Mouse (Mus musculus) kidney, adult 9 months (tissue): ENCODE data around the gene Qpct.
A peak's percentile ranks its signal among the peaks of the same experiment; 100 is the strongest.

Experiments used
- DNase-seq: peaks from one replicate; pipeline ENCODE4 v3.0.0; 2022

Gene Qpct

GRCm38 (mm10) chr17:79051606-79052005 lies at the start of gene Qpct:
Gene Qpct, plus strand, starts transcription at chr17:79051906.
- DNase-seq = no peak

GRCm38 (mm10) chr17:79013625-79014024 lies 38.1 kb upstream of the Qpct start:
- no peak for DNase-seq

- DNase-seq = no peak
Measured at GRCm38 (mm10) chr17:79014911-79015685, 36.6 kb upstream of the Qpct start.

- DNase-seq = no peak
Measured at GRCm38 (mm10) chr17:79015831-79016230, 35.9 kb upstream of the Qpct start.

GRCm38 (mm10) chr17:79018422-79018821 lies 33.3 kb upstream of the Qpct start:
- no peak for DNase-seq

GRCm38 (mm10) chr17:79019726-79020207 lies 31.9 kb upstream of the Qpct start:
- DNase-seq = peak; percentile 24

GRCm38 (mm10) chr17:79020208-79020983 lies 31.3 kb upstream of the Qpct start, which contains the start of gene Prkd3:
Gene Prkd3, minus strand, starts transcription at chr17:79020816.
- DNase-seq = peak; percentile 61

GRCm38 (mm10) chr17:79020984-79021335 lies 30.7 kb upstream of the Qpct start:
- no peak for DNase-seq

- no peak for DNase-seq
Measured at GRCm38 (mm10) chr17:79022746-79023145, 29.0 kb upstream of the Qpct start.

- DNase-seq = no peak
Measured at GRCm38 (mm10) chr17:79024544-79024943, 27.2 kb upstream of the Qpct start.

- DNase-seq = peak; percentile 30
Measured at GRCm38 (mm10) chr17:79029226-79029625, 22.5 kb upstream of the Qpct start.

GRCm38 (mm10) chr17:79031569-79031968 lies 20.1 kb upstream of the Qpct start:
- no peak for DNase-seq

GRCm38 (mm10) chr17:79032782-79033181 lies 18.9 kb upstream of the Qpct start:
- no peak for DNase-seq

- DNase-seq = no peak
Measured at GRCm38 (mm10) chr17:79039660-79040059, 12.0 kb upstream of the Qpct start.

GRCm38 (mm10) chr17:79043705-79044104 lies 8.0 kb upstream of the Qpct start:
- no peak for DNase-seq

- peak; percentile 41 for DNase-seq
Measured at GRCm38 (mm10) chr17:79052088-79052812, 544 bp downstream of the Qpct start.

- no peak for DNase-seq
Measured at GRCm38 (mm10) chr17:79058271-79058670, 6.6 kb downstream of the Qpct start.

GRCm38 (mm10) chr17:79060221-79060620 lies 8.5 kb downstream of the Qpct start:
- DNase-seq = no peak

- no peak for DNase-seq
Measured at GRCm38 (mm10) chr17:79064250-79064649, 12.5 kb downstream of the Qpct start.

- DNase-seq = no peak
Measured at GRCm38 (mm10) chr17:79068581-79068980, 16.9 kb downstream of the Qpct start.

GRCm38 (mm10) chr17:79069019-79069418 lies 17.3 kb downstream of the Qpct start:
- no peak for DNase-seq

- DNase-seq = no peak
Measured at GRCm38 (mm10) chr17:79069766-79070480, 18.2 kb downstream of the Qpct start.

GRCm38 (mm10) chr17:79071951-79072350 lies 20.2 kb downstream of the Qpct start:
- no peak for DNase-seq
